Mouse (Mus musculus): ENCODE results near the gene Otulin.

Otulin gene

GRCm38 (mm10) chr15:27550358-27550992 lies 80.0 kb downstream of the Otulin start:
- DNase-seq (ENCODE audit: low spot score in 2 of 2), result no peak

GRCm38 (mm10) chr15:27549878-27550277 lies 80.6 kb downstream of the Otulin start:
- no peak for DNase-seq (ENCODE audit: low spot score in 2 of 2)

GRCm38 (mm10) chr15:27549071-27549470 lies 81.4 kb downstream of the Otulin start:
- DNase-seq (ENCODE audit: low spot score in 2 of 2), result no peak

GRCm38 (mm10) chr15:27548110-27548509 lies 82.4 kb downstream of the Otulin start:
- peak in 1 of 2 experiments; percentile 63 for DNase-seq (ENCODE audit: low spot score in 2 of 2)

GRCm38 (mm10) chr15:27545203-27545602 lies 85.3 kb downstream of the Otulin start:
- DNase-seq (ENCODE audit: low spot score in 2 of 2), result no peak

- DNase-seq (ENCODE audit: low spot score in 2 of 2), result no peak
Measured at GRCm38 (mm10) chr15:27539745-27540144, 90.7 kb downstream of the Otulin start.

GRCm38 (mm10) chr15:27537519-27538223 lies 92.8 kb downstream of the Otulin start:
- no peak for DNase-seq (ENCODE audit: low spot score in 2 of 2)

GRCm38 (mm10) chr15:27536771-27537170 lies 93.7 kb downstream of the Otulin start:
- peak; percentile 63 to 77 for DNase-seq (ENCODE audit: low spot score in 2 of 2)

GRCm38 (mm10) chr15:27536186-27536585 lies 94.3 kb downstream of the Otulin start:
- DNase-seq (ENCODE audit: low spot score in 2 of 2), result no peak

GRCm38 (mm10) chr15:27535681-27536080 lies 94.8 kb downstream of the Otulin start:
- DNase-seq (ENCODE audit: low spot score in 2 of 2), result no peak

- no peak for DNase-seq (ENCODE audit: low spot score in 2 of 2)
Measured at GRCm38 (mm10) chr15:27533036-27533435, 97.5 kb downstream of the Otulin start.

GRCm38 (mm10) chr15:27530023-27530422 lies 100.5 kb downstream of the Otulin start:
- DNase-seq (ENCODE audit: low spot score in 2 of 2), result no peak

GRCm38 (mm10) chr15:27528896-27529295 lies 101.6 kb downstream of the Otulin start:
- no peak for DNase-seq (ENCODE audit: low spot score in 2 of 2)

- peak; percentile 72 for DNase-seq (ENCODE audit: low spot score in 2 of 2)
Measured at GRCm38 (mm10) chr15:27525233-27526005, 105.1 kb downstream of the Otulin start.

GRCm38 (mm10) chr15:27519857-27520256 lies 110.6 kb downstream of the Otulin start:
- DNase-seq (ENCODE audit: low spot score in 2 of 2), result no peak

- no peak for DNase-seq (ENCODE audit: low spot score in 2 of 2)
Measured at GRCm38 (mm10) chr15:27518026-27518425, 112.5 kb downstream of the Otulin start.

GRCm38 (mm10) chr15:27516927-27517326 lies 113.6 kb downstream of the Otulin start:
- DNase-seq (ENCODE audit: low spot score in 2 of 2), result no peak

- DNase-seq (ENCODE audit: low spot score in 2 of 2), result peak; percentile 67 to 80
Measured at GRCm38 (mm10) chr15:27508982-27509381, 121.5 kb downstream of the Otulin start.

GRCm38 (mm10) chr15:27508169-27508568 lies 122.3 kb downstream of the Otulin start:
- no peak for DNase-seq (ENCODE audit: low spot score in 2 of 2)

GRCm38 (mm10) chr15:27506893-27507596 lies 123.4 kb downstream of the Otulin start:
- no peak for DNase-seq (ENCODE audit: low spot score in 2 of 2)

GRCm38 (mm10) chr15:27506127-27506886 lies 124.2 kb downstream of the Otulin start:
- no peak for DNase-seq (ENCODE audit: low spot score in 2 of 2)

Measured in right cerebral cortex, postnatal 10 days (tissue).